Mouse (Mus musculus): ENCODE measurements around the gene Mtmr6.

The Mtmr6 gene

GRCm38 (mm10) chr14:60264990-60265876, at the start of gene Mtmr6:
Mtmr6 (plus strand) TSS chr14:60265228.
- DNase-seq = peak; percentile 93 to 95

DNA sequence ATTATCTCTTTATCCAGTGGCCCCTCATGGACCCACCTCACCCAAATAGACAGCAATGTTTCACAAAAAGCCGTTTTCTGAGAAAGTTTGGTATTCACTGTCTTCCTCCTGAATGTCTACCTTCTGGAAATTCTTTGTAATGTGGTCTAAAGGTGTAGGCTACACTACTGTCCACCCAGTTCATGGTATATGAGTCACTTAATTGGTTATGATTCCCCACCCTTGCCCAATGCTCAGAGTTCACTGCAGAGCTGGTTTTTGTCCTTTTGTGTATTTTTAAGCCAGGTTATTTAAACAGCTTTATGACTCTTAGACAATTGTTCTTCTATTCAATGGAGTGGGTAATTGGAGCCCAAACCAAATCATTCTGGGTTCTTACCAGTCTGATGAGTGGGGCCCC, 48.9 kb upstream of the Mtmr6 start:
- no peak for DNase-seq

DNA sequence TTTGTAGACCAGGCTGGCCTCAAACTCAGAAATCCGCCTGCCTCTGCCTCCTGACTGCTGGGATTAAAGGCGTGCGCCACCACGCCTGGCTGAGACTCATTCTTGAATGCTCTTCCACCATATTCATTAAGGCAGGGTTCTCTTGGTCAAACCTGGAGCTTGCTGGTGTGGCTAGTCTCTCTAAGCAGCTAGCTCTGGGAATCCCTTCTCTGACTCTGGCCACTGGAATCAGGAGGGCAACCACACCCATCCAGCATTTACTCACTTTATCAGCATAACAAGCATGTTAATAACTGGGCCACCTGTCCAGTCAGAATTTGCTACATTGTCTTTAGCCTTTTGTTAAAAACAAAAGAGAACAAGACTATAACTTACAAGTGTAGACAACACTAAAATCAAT, 47.4 kb upstream of the Mtmr6 start:
- no peak for DNase-seq

GRCm38 (mm10) chr14:60219886-60220285, 45.1 kb upstream of the Mtmr6 start:
- DNase-seq = no peak

DNA sequence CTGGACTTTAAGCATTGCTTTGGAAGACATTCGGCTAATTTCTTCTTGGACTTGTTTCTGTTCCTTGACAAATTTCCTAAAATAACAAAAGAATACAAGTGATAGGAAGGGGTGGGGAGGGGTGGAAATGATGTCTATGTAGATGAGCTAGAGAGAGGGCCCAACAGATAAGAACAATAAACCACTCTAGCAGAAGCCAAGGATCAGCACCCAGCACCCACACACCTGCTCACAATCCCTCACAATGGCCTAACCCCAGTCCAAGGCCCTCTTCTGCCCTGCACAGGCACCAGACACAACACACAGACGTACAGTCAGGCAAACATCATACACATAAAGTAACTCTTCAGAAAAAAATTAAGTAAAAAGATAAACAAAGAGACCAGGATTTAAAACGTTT, 26.5 kb upstream of the Mtmr6 start:
- DNase-seq = no peak

GRCm38 (mm10) chr14:60250366-60250765, 14.7 kb upstream of the Mtmr6 start:
- no peak for DNase-seq

GRCm38 (mm10) chr14:60250879-60251278, 14.1 kb upstream of the Mtmr6 start:
- DNase-seq = no peak

DNA sequence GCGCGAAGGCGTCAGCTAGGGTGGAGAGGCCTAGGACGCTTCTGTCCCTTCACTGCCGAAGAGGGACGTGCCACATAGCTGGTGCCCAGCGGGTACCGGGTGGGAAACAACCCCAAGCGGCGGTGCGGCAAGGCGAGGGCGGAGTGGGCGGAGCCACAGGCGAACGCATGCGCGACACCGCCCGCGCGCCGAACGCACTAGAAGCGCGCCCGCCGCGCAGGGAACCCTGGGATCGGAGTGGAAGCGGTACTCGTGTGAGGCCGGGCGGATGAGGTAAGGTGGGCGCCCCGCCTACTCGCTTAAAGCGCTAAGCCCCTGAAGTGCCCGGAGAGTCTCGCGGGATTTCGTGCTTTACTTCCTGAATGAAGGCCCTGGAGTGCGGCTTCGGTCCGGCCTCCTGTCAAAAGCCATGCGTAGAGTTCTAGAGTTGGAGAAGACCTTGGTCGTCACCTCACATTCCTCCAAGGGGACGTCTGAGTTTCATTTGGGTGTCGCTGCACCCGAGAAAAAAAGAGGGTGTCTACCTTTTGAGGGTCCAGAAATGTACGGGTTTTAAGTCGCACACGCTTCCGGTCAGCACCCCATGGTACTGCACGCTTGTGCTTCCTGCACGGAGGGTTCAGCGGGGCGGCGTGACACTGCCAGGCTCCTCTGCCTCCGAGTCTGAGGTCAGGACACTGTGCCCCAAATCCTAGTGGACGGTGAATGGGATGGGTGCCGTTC, 13.6 kb upstream of the Mtmr6 start, which contains the start of the genes Nupl1 and Gm49336:
TSS of gene Nupl1 (minus strand) at position 151 of the 723 bp plus-strand sequence.
TSS of gene Gm49336 (minus strand) at position 227 of the 723 bp plus-strand sequence.
- DNase-seq = peak; percentile 98 to 99

DNA sequence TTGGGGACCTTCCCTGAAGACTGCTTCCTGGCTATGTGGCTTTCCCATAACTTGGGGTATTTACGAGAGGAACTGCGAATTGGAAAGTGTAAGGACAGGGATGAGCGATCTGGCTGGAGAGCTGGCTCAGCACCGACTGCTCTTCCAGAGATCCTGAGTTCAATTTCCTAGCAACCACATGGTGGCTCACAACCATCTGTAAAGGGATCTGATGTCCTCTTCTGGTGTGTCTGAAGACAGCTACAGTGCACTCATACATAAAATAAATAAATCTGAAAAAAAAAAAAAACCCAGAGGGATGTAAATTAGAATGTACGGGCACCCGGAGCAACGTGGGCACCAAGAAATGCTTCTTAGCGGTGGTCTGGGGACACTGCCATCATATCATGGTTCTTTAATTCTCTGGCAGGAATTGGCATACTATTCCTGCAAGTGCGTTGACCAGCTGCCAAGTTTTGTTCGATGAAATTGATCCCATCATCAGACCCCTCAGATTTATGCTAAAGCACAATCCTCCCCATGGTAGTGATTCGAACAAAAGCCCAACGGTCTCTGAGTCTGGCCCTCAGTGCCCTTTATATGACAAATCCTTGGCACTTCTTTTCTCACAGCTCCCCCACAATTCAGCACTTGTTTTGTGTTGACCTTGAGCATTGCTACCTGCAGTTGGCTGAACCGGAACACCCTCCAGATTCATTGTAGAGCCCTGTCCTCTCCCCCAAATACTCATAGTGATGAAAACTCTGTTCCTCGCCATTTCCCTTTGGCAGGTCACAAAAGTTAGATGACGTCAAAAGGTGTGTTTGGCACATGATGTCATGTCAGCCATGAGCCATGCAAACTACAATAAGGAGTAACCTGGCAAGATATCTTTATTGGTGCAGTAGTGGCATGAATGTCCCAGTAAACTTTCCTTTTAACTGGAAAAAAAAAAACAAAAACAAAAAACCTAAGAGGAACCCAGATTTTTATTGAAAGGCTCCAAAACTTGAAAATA, 12.7 kb upstream of the Mtmr6 start:
- DNase-seq = peak; percentile 16 to 37

- DNase-seq = no peak
These were observed 11.6 kb upstream of the Mtmr6 start for GRCm38 (mm10) chr14:60253466-60253865.

DNA sequence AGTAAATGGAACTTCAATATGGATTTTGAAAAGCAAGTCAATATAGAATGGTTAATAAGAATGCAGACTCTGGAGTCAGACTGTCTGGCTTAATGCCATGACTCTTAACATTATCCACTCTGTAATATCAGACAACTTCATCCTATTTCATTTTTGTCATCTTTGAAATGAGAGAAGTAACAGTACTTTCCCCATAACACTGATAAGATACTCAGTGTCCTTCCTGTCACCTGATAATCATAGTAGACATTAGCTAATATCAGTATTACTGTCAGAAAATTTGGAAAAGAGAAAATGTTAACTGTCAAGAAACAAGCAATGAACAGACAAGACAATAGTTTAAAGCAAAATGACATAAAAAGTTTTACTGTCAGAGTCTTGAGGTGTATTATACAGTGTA, 10.3 kb upstream of the Mtmr6 start:
- DNase-seq = no peak

- no peak for DNase-seq
These were observed 8.7 kb upstream of the Mtmr6 start for GRCm38 (mm10) chr14:60256356-60256755.

DNA sequence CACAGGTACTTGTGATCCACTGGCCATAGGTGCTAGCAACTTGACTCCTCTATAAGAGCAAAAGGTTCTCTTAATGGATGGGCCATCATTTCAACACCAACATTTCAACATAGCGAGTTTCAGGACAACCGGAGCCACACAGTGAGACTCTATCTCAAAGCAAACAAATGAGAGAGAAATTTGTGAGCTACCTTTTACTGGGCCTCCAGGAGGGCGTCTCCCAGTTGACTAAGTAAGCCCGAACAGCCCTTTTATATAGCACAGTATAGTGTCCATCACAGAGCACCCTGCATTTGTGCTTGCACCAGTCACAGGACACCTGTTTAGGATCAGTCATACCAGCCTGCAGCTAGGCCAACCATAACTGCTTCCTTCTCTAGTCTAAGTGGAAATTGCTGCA, 7.9 kb upstream of the Mtmr6 start:
- DNase-seq = no peak

GRCm38 (mm10) chr14:60257851-60258250, 7.2 kb upstream of the Mtmr6 start:
- no peak for DNase-seq

- no peak for DNase-seq
These were observed 2.7 kb upstream of the Mtmr6 start for GRCm38 (mm10) chr14:60262316-60262715.

- DNase-seq = no peak
These were observed 4.3 kb downstream of the Mtmr6 start for GRCm38 (mm10) chr14:60269333-60269732.

- no peak for DNase-seq
These were observed 8.3 kb downstream of the Mtmr6 start for GRCm38 (mm10) chr14:60273346-60273745.

DNA sequence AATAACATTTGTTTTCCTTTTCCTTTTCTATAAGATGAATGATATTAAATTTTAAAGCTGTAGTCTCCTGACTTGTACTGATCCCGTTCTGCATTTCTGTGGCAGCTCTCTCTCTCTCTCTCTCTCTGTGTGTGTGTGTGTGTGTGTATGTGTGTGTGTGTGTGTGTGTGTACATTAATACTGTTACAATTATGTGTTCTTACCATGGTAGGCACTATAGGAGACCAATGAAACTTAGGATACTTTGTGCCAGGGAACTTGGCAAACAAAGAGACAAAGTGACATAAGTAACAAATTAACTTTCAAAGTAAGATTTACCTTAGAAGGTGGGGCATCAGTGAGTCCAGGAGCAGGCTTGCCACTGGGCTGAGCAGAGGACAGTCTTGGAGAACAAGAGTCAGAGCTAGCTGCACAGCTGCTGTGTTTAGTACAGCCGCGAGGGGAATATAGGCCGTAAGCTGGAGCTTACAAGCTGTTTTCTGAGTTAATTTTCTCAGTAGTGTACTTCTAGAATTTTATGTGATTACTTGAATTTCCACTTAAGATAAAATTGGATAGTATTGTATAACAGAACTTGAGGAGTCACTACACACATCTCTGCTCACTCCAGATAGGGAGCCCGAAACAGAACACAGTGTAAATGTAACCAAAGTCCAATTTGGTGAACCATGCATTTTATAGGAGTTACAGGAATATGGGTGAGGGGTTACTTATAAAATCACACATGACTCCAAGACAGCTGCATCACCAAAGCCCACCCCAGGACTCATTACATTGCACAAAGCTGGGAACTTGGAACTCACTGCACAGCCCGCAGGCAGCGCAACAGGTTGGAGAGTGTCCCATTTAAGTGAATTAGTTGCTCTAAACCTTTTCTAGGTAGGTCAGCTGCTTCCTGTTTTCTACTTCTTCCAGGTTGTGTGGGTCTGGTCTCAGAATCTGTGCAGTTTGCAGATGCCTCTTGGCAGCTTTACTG, 10.6 kb downstream of the Mtmr6 start:
- no peak for DNase-seq

DNA sequence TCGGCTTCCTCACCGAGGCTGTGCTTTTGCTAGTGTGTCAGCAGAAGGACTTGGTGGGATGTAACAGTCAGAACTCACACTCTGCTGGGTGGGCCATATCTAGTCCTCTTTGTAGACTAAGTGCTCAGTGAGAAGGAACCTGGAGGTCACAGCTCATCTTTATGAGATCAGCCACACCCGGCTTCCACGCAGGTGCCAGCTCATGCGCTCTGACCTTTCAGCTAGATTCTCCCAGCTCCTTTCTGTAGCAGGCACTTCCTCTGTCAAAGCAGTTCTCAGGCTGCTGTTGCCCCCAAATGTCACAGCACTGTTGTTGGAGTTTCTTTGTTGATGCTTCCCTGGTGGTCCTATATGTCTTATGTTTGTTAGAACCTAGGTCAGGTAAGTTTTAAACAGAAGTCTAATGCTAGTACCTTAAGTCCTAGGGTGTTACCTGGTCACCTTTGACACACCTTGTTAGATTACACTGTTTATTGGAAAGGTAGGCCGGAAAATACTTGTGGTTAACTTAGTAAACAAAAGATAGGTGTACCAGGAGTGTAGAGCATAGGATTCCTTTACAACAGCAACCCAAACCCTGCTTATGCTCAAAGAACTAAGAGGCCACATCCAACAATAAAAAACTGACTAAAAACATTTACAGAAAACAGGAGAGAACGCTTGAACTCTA, 21.3 kb downstream of the Mtmr6 start:
- DNase-seq = no peak

DNA sequence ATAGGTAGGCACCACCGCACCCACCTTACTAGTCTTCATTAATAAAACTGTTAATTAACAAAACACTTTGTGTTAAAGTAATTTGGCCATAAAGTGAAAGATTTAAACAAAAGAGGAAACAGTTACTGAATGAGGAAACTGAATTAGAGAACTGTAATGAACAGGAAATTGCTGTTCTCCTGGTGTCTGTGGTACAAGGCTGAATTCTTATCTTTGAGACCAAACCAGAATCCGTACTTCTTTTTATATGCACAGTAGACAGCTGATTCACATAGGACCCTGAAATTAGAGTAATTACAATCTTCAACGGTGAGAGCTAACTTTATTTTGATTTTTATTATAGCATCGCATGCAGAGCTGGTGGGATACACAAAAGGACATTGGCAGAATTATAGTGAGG, 25.3 kb downstream of the Mtmr6 start:
- DNase-seq = no peak

DNA sequence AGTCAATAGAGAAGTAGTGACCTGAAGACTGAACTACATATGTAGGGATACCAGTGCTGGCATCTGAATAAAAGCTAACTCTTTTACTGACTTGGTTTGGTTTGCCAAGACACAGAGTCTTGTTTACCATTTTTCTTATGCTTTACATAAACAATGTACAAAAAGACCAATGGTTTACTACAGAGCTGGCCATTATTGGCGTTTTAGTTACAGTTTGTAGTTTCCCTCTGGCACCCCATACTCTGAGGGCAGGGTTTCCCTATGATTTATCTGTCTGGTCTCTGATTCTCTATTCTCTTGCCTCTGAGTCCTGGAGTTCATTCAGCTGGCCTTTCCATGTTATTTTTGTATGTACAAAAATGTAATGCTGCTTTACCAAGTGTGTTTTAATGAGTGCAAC, 30.5 kb downstream of the Mtmr6 start:
- DNase-seq = no peak

All from cerebellum, postnatal 36 days (tissue).